Mouse (Mus musculus): ENCODE results near the gene Gm10142.

DNA sequence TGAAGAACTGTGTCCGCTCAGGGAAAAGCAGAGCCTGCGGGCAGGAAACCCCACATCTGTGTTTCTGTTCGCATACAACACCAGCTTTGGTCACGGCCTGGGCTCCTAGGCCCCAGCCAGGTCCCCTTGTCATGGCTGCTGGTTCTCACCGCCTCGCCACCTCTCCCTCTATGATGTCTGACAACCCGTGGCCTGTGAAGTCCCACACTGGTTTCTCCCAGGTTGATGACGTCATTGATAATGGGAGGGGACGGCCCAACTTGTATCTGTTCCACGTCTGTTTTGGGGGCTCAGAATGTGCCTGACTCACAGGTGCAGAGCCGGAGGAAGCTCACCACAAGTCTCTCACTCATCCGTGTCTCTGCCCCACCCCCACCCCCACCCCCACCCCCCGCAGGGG lies 41.8 kb upstream of the Gm10142 start:
- TF ChIP-seq GATA1 (IDR thresholded peaks at IDR 0.05; ENCODE audit: borderline replicate concordance, low read length): no peak
- TF ChIP-seq FLI1 (IDR thresholded peaks at IDR 0.05; ENCODE audit: low read length): no peak
